Mouse (Mus musculus) gonadal fat pad, adult 2 months (tissue): ENCODE data around the gene Plxdc2. TPM values are rescaled to one million over a fixed set of nuclear protein-coding genes. Genes with fewer than 3 reads are reported as not detected.

ENCODE experiments used
- DNase-seq: peaks from one replicate; pipeline ENCODE4 v3.0.0-alpha.2; 2012; ENCODE audit warnings: low read depth
- polyA plus RNA-seq: library from polyadenylated mRNA; depleted of rRNA; stranded (reverse); fragments of >200 nt; gene quantifications from 2 replicates; pipeline ENCODE4 v1.2.3, GENCODE M21; 2012

Gene Plxdc2
- polyA plus RNA-seq, 1 experiment = 10.7 TPM

GRCm38 (mm10) chr2:16568263-16568662, 212.2 kb downstream of the Plxdc2 start:
- DNase-seq = no peak

GRCm38 (mm10) chr2:16571169-16571751, 215.2 kb downstream of the Plxdc2 start:
- no peak for DNase-seq

GRCm38 (mm10) chr2:16576566-16576965, 220.5 kb downstream of the Plxdc2 start:
- DNase-seq = no peak

- DNase-seq = no peak
Observed at GRCm38 (mm10) chr2:16578153-16578552, 222.0 kb downstream of the Plxdc2 start.

GRCm38 (mm10) chr2:16588546-16588945, 232.4 kb downstream of the Plxdc2 start:
- no peak for DNase-seq

- no peak for DNase-seq
Observed at GRCm38 (mm10) chr2:16595451-16595850, 239.3 kb downstream of the Plxdc2 start.

- no peak for DNase-seq
Observed at GRCm38 (mm10) chr2:16598231-16598630, 242.1 kb downstream of the Plxdc2 start.

GRCm38 (mm10) chr2:16604291-16604690, 248.2 kb downstream of the Plxdc2 start:
- no peak for DNase-seq

GRCm38 (mm10) chr2:16607792-16608586, 251.9 kb downstream of the Plxdc2 start:
- DNase-seq = no peak

GRCm38 (mm10) chr2:16642061-16642460, 286.0 kb downstream of the Plxdc2 start:
- no peak for DNase-seq

- no peak for DNase-seq
Observed at GRCm38 (mm10) chr2:16651713-16652112, 295.6 kb downstream of the Plxdc2 start.

- DNase-seq = no peak
Observed at GRCm38 (mm10) chr2:16664516-16664915, 308.4 kb downstream of the Plxdc2 start.

GRCm38 (mm10) chr2:16668391-16668790, 312.3 kb downstream of the Plxdc2 start:
- DNase-seq = no peak

- DNase-seq = no peak
Observed at GRCm38 (mm10) chr2:16682905-16683304, 326.8 kb downstream of the Plxdc2 start.

GRCm38 (mm10) chr2:16683739-16684138, 327.6 kb downstream of the Plxdc2 start:
- no peak for DNase-seq

- DNase-seq = no peak
Observed at GRCm38 (mm10) chr2:16684529-16684928, 328.4 kb downstream of the Plxdc2 start.

- DNase-seq = no peak
Observed at GRCm38 (mm10) chr2:16696390-16696789, 340.3 kb downstream of the Plxdc2 start.

GRCm38 (mm10) chr2:16697181-16697580, 341.1 kb downstream of the Plxdc2 start:
- DNase-seq = no peak

GRCm38 (mm10) chr2:16706227-16706626, 350.1 kb downstream of the Plxdc2 start:
- DNase-seq = no peak

- DNase-seq = no peak
Observed at GRCm38 (mm10) chr2:16709885-16710284, 353.8 kb downstream of the Plxdc2 start.

GRCm38 (mm10) chr2:16731033-16731432, 374.9 kb downstream of the Plxdc2 start:
- DNase-seq = no peak

GRCm38 (mm10) chr2:16734381-16734780, 378.3 kb downstream of the Plxdc2 start:
- no peak for DNase-seq

GRCm38 (mm10) chr2:16738241-16738640, 382.1 kb downstream of the Plxdc2 start:
- peak; percentile 14 for DNase-seq
